Mouse (Mus musculus) bone marrow, adult 2 months (tissue): Measurements from ENCODE around the gene Angptl8.

Experiments used
- CTCF ChIP-seq: fragments of 200-500 bp; IDR thresholded peaks from 2 replicates; pipeline ENCODE4 v1.5.1; 2011; ENCODE audit warnings: low read length, control low read depth; ENCODE audit not compliant: control insufficient read depth, insufficient read depth
- POLR2A ChIP-seq: fragments of 200-500 bp; IDR thresholded peaks from 2 replicates; pipeline ENCODE4 v1.6.1; 2011; ENCODE audit warnings: low read depth, mild to moderate bottlenecking, control low read depth, low read length, borderline replicate concordance; ENCODE audit not compliant: control insufficient read depth

GRCm38 (mm10) chr9:21830461-21830850 lies 4.9 kb upstream of the Angptl8 start:
- TF ChIP-seq CTCF (no peak), POLR2A (no peak)
